Mouse (Mus musculus) erythroblast, embryonic 14.5 days (primary cell): Measurements from ENCODE around the gene Ccnb1ip1. TPM values are rescaled to one million over a fixed set of nuclear protein-coding genes. Genes with fewer than 3 reads are reported as not detected.
A peak's percentile ranks its signal among the peaks of the same experiment; 100 is the strongest.
"Not testable (repeated sequence)": the region's sequence is repeated elsewhere in the genome, so short reads cannot be mapped to it uniquely, and the experiment has no call there.

Experiments
- H3K27me3 ChIP-seq: 2 replicates; pipeline ENCODE4 v1.6.1; 2012; ENCODE audit warnings: inconsistent platforms; ENCODE audit not compliant: control insufficient read depth
- H3K36me3 ChIP-seq: 2 replicates; pipeline ENCODE4 v1.6.1; 2012; ENCODE audit warnings: mild to moderate bottlenecking, inconsistent platforms; ENCODE audit not compliant: control insufficient read depth
- H3K4me1 ChIP-seq: 2 replicates; pipeline ENCODE4 v1.6.1; 2012; ENCODE audit warnings: inconsistent platforms; ENCODE audit not compliant: control insufficient read depth
- H3K4me3 ChIP-seq: replicated peaks from 2 replicates; pipeline ENCODE3; 2012; ENCODE audit warnings: moderate library complexity, mild to moderate bottlenecking, inconsistent platforms
- H3K9me3 ChIP-seq: 2 replicates; pipeline ENCODE4 v1.6.1; 2012; ENCODE audit warnings: low read length, inconsistent platforms, mixed read lengths; ENCODE audit not compliant: control insufficient read depth
- GATA1 ChIP-seq: IDR thresholded peaks from 2 replicates; pipeline ENCODE4 v1.6.1; 2012; ENCODE audit warnings: low read length, inconsistent platforms, mixed read lengths
- TAL1 ChIP-seq: IDR thresholded peaks from 3 replicates; pipeline ENCODE4 v1.6.1; 2012; ENCODE audit warnings: low read length, inconsistent platforms, mixed read lengths
- polyA plus RNA-seq: library from polyadenylated mRNA; stranded (reverse); fragments of >175 nt; gene quantifications from 2 replicates; pipeline ENCODE4 v1.2.3, GENCODE M21; 2012

Gene Ccnb1ip1
- polyA plus RNA-seq, 1 experiment = 0.06 TPM

DNA sequence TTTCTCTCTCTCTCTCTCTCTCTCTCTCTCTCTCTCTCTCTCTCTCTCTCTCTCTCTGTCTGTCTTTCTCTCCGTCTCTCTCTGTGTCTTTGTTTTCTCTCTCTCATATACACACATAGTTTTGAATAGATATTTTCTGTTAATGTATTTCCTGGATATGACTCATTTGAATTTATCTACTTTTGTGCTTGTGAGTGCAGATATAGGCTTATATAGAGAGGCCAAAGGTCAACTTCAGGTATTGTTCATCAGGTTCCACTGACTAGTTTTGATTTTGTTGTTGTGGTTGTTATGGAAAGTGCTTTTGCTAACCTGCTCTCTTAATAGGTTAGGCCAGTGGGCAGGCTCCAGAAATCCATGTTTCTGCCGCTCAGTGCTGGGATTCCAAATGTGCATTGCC is 5.5 kb upstream of the Ccnb1ip1 start:
- no peaks in the 10 kb centered on the region for H3K27me3 ChIP-seq
- no peak overlapping the region for H3K4me3 ChIP-seq
- peaks cover 81% of the 10 kb centered on the region for H3K36me3 ChIP-seq
- H3K4me1 ChIP-seq = peaks cover 14% of the 10 kb centered on the region
- no peaks in the 10 kb centered on the region for H3K9me3 ChIP-seq
- no peak for TF ChIP-seq TAL1
- TF ChIP-seq GATA1 = no peak

DNA sequence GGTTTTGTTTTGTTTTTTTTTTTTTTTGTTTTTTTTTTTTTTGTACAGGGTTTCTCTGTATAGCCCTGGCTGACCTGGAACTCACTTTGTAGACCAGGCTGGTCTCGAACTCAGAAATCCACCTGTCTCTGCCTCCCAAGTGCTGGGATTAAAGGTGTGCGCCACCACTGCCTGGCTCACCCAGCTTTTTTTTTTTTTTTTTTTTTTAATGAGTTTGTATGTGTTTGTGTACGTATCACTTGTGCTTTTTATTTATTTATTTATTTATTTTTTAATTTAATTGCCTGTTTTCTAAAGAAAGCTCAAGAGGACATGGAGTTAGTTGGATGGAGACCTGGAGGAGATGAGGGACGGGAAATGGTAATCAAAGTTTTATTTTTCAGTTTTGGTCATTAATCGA is 1.1 kb downstream of the Ccnb1ip1 start:
- Histone ChIP-seq H3K4me3 (peak overlapping the region; percentile 73), H3K4me1 (peaks cover 64% of the 10 kb centered on the region), H3K36me3 (peaks cover 30% of the 10 kb centered on the region)
- not testable (repeated sequence) for H3K9me3 ChIP-seq, H3K27me3 ChIP-seq

DNA sequence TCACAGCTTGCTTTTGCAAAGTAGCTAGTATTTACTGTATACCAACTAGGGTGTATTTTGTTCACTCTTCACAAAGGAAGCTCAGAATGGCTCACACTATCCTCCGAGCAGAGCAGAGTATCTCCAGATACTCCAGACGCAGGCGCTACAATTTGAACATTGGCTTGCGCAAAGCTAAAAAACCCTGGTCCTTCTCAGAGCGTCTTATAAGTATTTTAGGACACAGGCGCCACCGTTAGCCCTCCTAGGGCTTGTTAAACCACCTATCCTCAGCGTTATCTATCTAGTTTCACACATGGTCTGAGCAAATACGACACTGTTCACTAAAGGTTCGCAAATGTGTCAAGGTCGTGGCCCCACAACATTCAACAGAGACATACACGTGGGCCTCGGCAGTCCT is 2.8 kb downstream of the Ccnb1ip1 start:
- H3K4me3 ChIP-seq = peak overlapping the region; percentile 64

DNA sequence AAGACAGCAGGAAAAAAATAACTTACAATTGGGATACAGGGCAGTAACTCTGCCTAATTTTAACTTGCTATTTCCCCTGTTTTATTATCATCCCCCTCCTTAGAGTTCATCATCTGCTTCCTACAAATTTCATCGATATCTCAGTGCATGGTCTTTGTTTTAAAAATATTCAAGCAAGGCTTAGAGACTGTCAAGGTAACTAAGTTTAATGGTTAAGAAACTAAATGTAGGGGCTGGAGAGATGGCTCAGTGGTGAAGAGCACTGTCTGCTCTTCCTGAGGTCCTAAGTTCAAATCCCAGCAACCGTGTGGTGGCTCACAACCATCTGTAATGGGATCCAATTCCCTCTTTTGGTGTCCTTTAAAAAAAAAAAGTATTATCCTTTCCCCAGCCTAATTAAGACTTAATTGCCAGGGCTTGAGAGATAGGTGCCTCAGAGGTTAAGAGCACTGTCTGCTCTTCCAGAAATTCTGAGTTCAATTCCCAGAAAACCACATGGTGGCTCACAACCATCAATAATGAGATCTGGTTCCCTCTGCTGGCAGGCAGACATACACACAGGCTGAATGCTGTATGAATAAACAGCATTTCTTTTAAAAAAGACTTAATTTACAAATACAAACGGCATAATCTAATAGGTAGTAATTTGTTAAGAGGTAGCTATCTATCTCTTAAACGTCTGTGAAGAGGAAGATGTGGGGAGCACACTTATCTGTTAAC is 4.5 kb downstream of the Ccnb1ip1 start:
- peaks cover 55% of the 10 kb centered on the region for H3K4me1 ChIP-seq
- H3K27me3 ChIP-seq = no peaks in the 10 kb centered on the region
- no peaks in the 10 kb centered on the region for H3K9me3 ChIP-seq
- TF ChIP-seq GATA1 (no peak), TAL1 (no peak)
- H3K36me3 ChIP-seq = peaks cover 39% of the 10 kb centered on the region
- peak overlapping the region; percentile 64 for H3K4me3 ChIP-seq

More for the DNA sequence above, 2.8 kb downstream of the Ccnb1ip1 start:
- Histone ChIP-seq H3K27me3 (no peaks in the 10 kb centered on the region), H3K4me1 (peaks cover 65% of the 10 kb centered on the region), H3K9me3 (no peaks in the 10 kb centered on the region), H3K36me3 (peaks cover 28% of the 10 kb centered on the region)
- TF ChIP-seq GATA1 (no peak), TAL1 (no peak)

DNA sequence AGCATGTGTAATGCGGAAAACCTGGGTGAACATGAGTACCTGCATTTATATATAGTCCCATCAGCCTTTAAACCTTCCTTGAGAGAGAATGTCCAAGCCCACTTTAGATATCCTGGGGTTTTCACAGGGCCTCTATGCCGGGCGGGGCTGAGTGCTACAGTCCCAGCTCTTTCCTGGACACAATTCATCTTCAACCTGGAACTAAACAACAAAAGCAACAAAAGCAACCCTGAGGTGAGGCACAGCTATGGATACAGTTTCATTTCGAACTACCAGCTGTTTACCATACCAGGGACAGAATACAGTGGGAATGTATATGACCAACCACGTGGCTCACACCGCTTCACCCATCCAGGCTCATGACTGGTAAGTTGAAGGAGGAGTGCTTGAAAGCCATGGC is 5.1 kb downstream of the Ccnb1ip1 start:
- TF ChIP-seq TAL1 = no peak
- TF ChIP-seq GATA1 = no peak
- Histone ChIP-seq H3K4me1 (peaks cover 55% of the 10 kb centered on the region), H3K27me3 (no peaks in the 10 kb centered on the region), H3K9me3 (no peaks in the 10 kb centered on the region), H3K4me3 (peak overlapping the region; percentile 64), H3K36me3 (peaks cover 42% of the 10 kb centered on the region)

DNA sequence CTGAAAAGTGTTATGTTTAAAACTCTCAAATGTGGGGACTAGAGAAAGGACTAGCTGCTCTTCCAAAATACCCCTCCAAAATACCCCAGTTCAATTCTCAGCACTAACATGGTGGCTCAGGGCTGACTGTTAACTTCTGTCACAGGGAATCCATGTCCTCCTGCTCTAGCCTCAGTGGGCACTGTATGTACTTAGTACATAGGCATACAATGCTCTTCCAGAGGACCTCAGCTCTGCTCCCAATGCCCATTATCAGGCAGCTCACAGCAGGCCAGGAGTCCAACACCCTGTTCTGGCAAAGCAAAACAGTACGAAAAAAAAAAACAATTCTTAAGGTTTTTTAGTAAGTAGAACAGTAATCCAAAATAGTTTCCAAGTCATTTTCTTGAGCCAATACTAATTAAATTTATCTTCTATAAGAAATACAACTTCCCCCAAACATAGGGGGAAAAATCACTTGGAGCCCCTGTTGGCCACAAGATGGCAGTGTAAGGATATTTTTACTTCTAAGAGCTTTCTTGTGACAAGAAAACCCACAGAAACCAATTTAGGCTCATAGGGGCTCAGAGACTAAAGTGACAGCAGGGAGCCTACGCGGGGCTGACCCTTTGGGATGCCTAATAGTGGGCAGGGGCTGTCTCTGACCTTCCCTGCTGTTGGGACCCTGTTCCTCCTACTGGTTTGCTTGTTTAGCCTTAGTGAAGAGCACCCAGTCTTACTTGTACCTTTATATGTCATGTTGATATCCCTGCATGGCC is 7.9 kb downstream of the Ccnb1ip1 start:
- Histone ChIP-seq H3K4me3 (no peak overlapping the region), H3K4me1 (peaks cover 40% of the 10 kb centered on the region), H3K27me3 (no peaks in the 10 kb centered on the region), H3K9me3 (no peaks in the 10 kb centered on the region), H3K36me3 (peaks cover 70% of the 10 kb centered on the region)
- no peak for TF ChIP-seq GATA1
- TF ChIP-seq TAL1 = no peak

DNA sequence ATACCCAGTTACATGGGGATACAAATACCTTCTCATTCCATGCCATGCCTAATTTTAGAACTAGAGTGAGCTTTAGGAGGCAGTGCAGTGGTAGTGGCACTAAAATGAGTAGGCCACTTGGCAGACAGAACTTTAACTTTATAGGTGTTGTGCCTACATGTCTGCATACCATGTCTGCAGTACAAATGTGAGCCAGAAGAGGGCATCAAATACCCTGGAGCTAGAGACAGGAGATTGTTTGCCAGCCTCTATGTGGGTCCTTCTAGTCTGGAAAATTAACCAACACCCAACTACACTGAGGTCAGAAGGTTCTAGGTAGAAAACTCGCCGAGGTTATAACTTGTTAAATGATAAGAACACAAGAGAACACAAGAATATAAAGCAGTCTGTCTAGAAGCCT is 9.0 kb downstream of the Ccnb1ip1 start:
- Histone ChIP-seq H3K27me3 (no peaks in the 10 kb centered on the region), H3K9me3 (no peaks in the 10 kb centered on the region), H3K4me3 (no peak overlapping the region), H3K4me1 (peaks cover 28% of the 10 kb centered on the region), H3K36me3 (peaks cover 79% of the 10 kb centered on the region)
- no peak for TF ChIP-seq GATA1
- TF ChIP-seq TAL1 = no peak

DNA sequence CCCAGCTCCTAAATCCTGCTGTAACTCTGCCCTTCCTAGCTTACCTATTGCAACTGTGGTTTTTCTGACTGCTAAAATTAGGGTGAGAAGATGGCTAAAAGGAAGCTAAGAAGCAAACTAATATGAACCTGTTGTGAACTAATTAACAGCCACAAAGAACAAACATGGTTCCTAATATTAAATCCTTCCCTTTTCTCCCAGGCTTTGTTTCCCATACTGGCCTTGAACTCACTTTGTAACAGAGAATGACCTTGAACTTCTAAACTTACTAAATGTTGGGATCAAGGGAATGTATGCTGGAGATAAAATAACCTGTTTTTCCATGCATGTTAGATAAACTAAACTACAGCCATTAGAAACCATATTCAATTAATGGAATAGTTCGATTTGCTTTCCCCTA is 11.1 kb downstream of the Ccnb1ip1 start:
- Histone ChIP-seq H3K4me1 (peaks cover 9% of the 10 kb centered on the region), H3K36me3 (peaks cover 86% of the 10 kb centered on the region), H3K9me3 (no peaks in the 10 kb centered on the region), H3K4me3 (no peak overlapping the region), H3K27me3 (no peaks in the 10 kb centered on the region)
- TF ChIP-seq GATA1 = no peak
- no peak for TF ChIP-seq TAL1

DNA sequence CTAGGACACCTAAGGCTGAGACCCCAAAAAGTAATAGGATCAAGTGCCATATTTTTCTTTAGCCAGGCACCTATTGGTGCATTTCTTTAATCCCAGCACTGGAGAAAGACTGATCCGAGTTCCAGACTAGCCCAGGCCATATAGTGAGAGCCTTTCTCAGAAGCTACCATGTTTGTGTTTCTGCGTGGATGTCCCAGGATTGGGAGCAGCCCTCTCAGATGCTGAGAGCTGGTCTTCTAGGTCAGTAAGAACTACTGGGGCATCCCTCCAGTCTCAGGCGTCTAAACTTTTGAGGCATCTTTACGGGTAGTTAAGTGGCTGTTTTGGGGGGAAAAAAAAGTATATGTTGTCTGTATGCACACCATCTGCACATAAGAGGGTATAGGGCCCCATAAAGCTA is 11.6 kb downstream of the Ccnb1ip1 start:
- peaks cover 84% of the 10 kb centered on the region for H3K36me3 ChIP-seq
- no peaks in the 10 kb centered on the region for H3K9me3 ChIP-seq
- TF ChIP-seq GATA1 = no peak
- no peak for TF ChIP-seq TAL1
- no peak overlapping the region for H3K4me3 ChIP-seq
- no peaks in the 10 kb centered on the region for H3K27me3 ChIP-seq
- H3K4me1 ChIP-seq = peaks cover 8% of the 10 kb centered on the region
